Mouse (Mus musculus): Measurements from ENCODE around the gene Nipsnap1. TPM values are rescaled to one million over a fixed set of nuclear protein-coding genes. Genes with fewer than 3 reads are reported as not detected.

Gene Nipsnap1
- polyA plus RNA-seq, 1 experiment from 2014 or later, result 36.9 TPM

GRCm38 (mm10) chr11:4927224-4927623 lies 53.5 kb downstream of the Nipsnap1 start:
- no peaks in the 10 kb centered on the region for H3K4me1 ChIP-seq
- H3K27me3 ChIP-seq, result no peaks in the 10 kb centered on the region
- H3K4me3 ChIP-seq, result no peak overlapping the region
- no peak overlapping the region for H3K4me2 ChIP-seq
- H3K27ac ChIP-seq, result no peak overlapping the region
- ATAC-seq (ENCODE audit: borderline replicate concordance, extremely low read depth, low FRiP score, low TSS enrichment), result no peak
- peaks cover 57% of the 10 kb centered on the region for H3K36me3 ChIP-seq
- H3K9ac ChIP-seq, result no peak overlapping the region
- 81% methylated on average over 3 of the region's 3 CpGs for WGBS
- H3K9me3 ChIP-seq, result no peaks in the 10 kb centered on the region

GRCm38 (mm10) chr11:4931009-4931601 lies 57.4 kb downstream of the Nipsnap1 start:
- Histone ChIP-seq H3K27me3 (no peaks in the 10 kb centered on the region), H3K27ac (no peak overlapping the region), H3K9ac (no peak overlapping the region), H3K4me3 (no peak overlapping the region), H3K4me2 (no peak overlapping the region), H3K9me3 (no peaks in the 10 kb centered on the region), H3K36me3 (peaks cover 25% of the 10 kb centered on the region), H3K4me1 (no peaks in the 10 kb centered on the region)
- WGBS, result 28% methylated on average over 1 of the region's 1 CpGs
- ATAC-seq (ENCODE audit: borderline replicate concordance, extremely low read depth, low FRiP score, low TSS enrichment), result no peak

GRCm38 (mm10) chr11:4936243-4936642 lies 62.5 kb downstream of the Nipsnap1 start:
- H3K4me2 ChIP-seq, result no peak overlapping the region
- H3K4me3 ChIP-seq, result no peak overlapping the region
- H3K9me3 ChIP-seq, result no peaks in the 10 kb centered on the region
- no peaks in the 10 kb centered on the region for H3K36me3 ChIP-seq
- H3K27me3 ChIP-seq, result no peaks in the 10 kb centered on the region
- 73% methylated on average over 5 of the region's 5 CpGs for WGBS
- H3K9ac ChIP-seq, result no peak overlapping the region
- no peaks in the 10 kb centered on the region for H3K4me1 ChIP-seq
- no peak overlapping the region for H3K27ac ChIP-seq
- no peak for ATAC-seq (ENCODE audit: borderline replicate concordance, extremely low read depth, low FRiP score, low TSS enrichment)

Small RNA genes within 50 kb of the gene (microRNA-seq; reads per million reads assigned to microRNA genes)
- gene Mir6918, result not detected

Other genes starting within 250 kb of the Nipsnap1 start
- gene Ascc2, start 236.2 kb upstream of the Nipsnap1 start, polyA plus RNA-seq (2015; fragmentation: Nextera tagmentation; extraction: Ambion mirVana), result 32.6 and 35.1 TPM in 2 replicates
- gene Uqcr10, start 169.6 kb upstream of the Nipsnap1 start, polyA plus RNA-seq (2015; fragmentation: Nextera tagmentation; extraction: Ambion mirVana), result 763 and 796 TPM in 2 replicates
- gene Zmat5, start 169.3 kb upstream of the Nipsnap1 start, polyA plus RNA-seq (2015; fragmentation: Nextera tagmentation; extraction: Ambion mirVana), result 70.8 and 81.4 TPM in 2 replicates
- gene Cabp7, start 127.2 kb upstream of the Nipsnap1 start, polyA plus RNA-seq (2015; fragmentation: Nextera tagmentation; extraction: Ambion mirVana), result 0.09 TPM in 1 of 2 replicates, not detected in the other
- 44.3 and 46.3 TPM in 2 replicates for gene Nf2, start 24.4 kb upstream of the Nipsnap1 start, polyA plus RNA-seq (2015; fragmentation: Nextera tagmentation; extraction: Ambion mirVana)
- 32.8 and 34.3 TPM in 2 replicates for gene Thoc5, start 21.4 kb downstream of the Nipsnap1 start, polyA plus RNA-seq (2015; fragmentation: Nextera tagmentation; extraction: Ambion mirVana)
- gene Nefh, start 74.1 kb downstream of the Nipsnap1 start, polyA plus RNA-seq (2015; fragmentation: Nextera tagmentation; extraction: Ambion mirVana), result 0.26 TPM in 2 replicates
- 44.0 and 50.5 TPM in 2 replicates for gene Ap1b1, start 112.9 kb downstream of the Nipsnap1 start, polyA plus RNA-seq (2015; fragmentation: Nextera tagmentation; extraction: Ambion mirVana)
- 0.57 and 0.59 TPM in 2 replicates for gene Rasl10a, start 184.2 kb downstream of the Nipsnap1 start, polyA plus RNA-seq (2015; fragmentation: Nextera tagmentation; extraction: Ambion mirVana)
- 27.1 and 29.1 TPM in 2 replicates for gene Gas2l1, start 191.4 kb downstream of the Nipsnap1 start, polyA plus RNA-seq (2015; fragmentation: Nextera tagmentation; extraction: Ambion mirVana)
- 26.3 and 31.2 TPM in 2 replicates for gene Rhbdd3, start 225.0 kb downstream of the Nipsnap1 start, polyA plus RNA-seq (2015; fragmentation: Nextera tagmentation; extraction: Ambion mirVana)
- 778 and 796 TPM in 2 replicates for gene Ewsr1, start 225.3 kb downstream of the Nipsnap1 start, polyA plus RNA-seq (2015; fragmentation: Nextera tagmentation; extraction: Ambion mirVana)

Data from lung, embryonic 15.5 days (tissue).